Mouse (Mus musculus) 3T3-L1 (cell line): ENCODE measurements at regions not wholly inside any gene's neighbourhood (a gene's known extent, or its start where the extent isn't known, plus 50 kb on each side); places are given as distances from the start of the nearest gene placed in this dataset.

ENCODE experiments used
- DNase-seq: peaks from one replicate; pipeline ENCODE4 v3.0.0-alpha.2; 2015; ENCODE audit warnings: low read depth, low spot score

DNA sequence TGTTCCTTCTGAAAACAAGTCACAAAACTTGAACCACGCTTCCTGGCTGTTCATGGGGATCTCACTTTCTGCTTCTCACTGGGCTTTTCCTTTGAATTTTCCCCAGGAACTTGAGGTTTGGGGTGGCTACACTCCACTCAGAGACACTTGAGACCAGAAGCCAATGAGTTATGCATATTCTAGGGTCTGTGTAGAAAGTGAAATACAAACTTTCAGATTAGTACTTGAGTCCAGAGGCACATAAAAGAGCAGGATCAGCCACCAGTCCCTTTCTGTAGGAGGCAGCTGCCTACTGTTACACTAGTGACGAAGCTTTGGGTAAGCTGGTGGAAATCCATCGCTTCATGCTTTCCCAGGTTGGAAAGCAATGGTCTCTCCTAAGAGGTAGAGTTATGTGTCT lies 60.4 kb upstream of the Serpine2 start:
- DNase-seq = no peak

DNA sequence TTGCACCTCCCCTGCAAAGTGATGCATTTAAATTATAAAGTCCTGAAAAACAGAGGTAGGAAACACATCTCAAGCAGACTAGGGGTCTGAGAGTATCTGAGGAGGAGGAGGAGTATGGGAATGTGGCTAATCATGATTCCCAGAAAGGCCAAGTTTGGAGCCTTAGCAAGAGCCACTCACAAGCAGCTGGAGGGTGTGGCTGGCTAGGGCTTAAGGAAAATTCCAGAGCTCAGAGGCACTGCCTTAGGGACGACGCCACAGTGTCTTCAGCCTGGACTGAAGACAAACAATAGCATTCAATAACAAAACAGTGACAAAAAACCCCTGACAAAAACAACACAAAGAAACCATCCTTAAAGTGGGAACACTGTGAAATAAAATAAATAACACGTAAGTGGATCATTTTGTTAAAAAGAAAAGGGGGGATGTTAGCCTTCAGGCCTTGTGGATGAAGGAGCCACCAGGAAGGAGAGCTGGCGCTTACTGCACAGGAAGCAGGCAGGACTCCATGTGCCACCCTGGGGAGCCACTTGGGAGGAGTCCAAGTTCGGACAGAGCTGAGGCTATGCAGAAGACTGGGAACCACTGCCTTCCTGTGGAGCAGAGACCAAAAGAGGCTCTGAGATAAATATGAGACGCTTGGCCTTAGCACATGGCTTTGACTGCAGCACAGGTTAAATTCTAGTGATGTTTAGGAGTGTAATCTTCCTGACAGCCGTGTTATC lies 56.6 kb upstream of the Serpine2 start:
- no peak for DNase-seq
